Mouse (Mus musculus) heart, postnatal 0 days (tissue): ENCODE measurements around the gene Gm44790.

Experiments
- CTCF ChIP-seq: IDR thresholded peaks from 2 replicates; pipeline ENCODE4 v1.5.1; 2016; ENCODE audit warnings: antibody characterized with exemption, control low read depth, low read depth
- EP300 ChIP-seq: IDR thresholded peaks from 2 replicates; pipeline ENCODE4 v1.6.1; 2016; ENCODE audit warnings: antibody characterized with exemption, low read depth

DNA sequence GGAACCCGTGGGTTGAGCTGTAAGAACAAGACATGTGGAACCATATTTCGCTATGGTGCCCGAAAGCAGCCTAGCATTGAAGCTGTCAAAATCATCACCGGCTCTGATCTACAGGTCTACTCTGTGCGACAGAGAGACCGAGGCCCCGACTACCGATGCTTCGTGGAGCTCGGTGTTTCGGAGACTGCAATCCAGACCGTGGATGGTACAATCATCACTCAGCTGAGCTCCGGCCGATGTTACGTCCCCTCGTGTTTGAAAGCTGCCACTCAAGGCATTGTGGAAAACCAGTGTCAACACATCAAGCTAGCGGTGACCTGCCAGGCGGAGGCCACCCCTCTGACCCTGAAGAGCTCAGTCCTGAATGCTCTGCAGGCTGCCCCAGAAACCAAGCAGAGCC lies 19.1 kb downstream of the Gm44790 start:
- TF ChIP-seq EP300 (no peak), CTCF (no peak)
